Mouse (Mus musculus) cerebellum, postnatal 14 days (tissue): ENCODE measurements at regions not wholly inside any gene's neighbourhood (a gene's known extent, or its start where the extent isn't known, plus 50 kb on each side); places are given as distances from the start of the nearest gene placed in this dataset.

Experiments
- DNase-seq, 2 experiments: peaks; one replicate each; pipeline ENCODE4 v3.0.0; 2021; ENCODE audit warnings: mixed read lengths in 2 of 2

DNA sequence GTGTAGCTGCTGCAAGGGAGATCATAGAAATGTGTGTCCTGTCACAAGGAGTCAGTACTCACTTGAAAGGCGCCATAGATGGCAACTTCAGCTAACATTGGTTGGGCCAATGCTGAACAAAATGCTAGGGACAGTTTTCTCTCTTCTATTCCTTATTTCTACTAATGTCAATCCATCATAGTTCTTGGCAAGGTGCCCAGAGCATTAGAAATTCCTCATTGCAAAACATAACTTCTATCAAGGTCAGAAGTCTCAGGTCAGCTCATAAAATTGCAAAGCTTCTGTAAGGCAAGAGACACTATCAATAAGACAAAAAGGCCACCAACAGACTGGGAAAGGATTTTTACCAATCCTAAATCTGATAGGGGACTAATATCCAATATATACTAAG is 106.3 kb downstream of the D1Ertd622e start:
- DNase-seq, result no peak

DNA sequence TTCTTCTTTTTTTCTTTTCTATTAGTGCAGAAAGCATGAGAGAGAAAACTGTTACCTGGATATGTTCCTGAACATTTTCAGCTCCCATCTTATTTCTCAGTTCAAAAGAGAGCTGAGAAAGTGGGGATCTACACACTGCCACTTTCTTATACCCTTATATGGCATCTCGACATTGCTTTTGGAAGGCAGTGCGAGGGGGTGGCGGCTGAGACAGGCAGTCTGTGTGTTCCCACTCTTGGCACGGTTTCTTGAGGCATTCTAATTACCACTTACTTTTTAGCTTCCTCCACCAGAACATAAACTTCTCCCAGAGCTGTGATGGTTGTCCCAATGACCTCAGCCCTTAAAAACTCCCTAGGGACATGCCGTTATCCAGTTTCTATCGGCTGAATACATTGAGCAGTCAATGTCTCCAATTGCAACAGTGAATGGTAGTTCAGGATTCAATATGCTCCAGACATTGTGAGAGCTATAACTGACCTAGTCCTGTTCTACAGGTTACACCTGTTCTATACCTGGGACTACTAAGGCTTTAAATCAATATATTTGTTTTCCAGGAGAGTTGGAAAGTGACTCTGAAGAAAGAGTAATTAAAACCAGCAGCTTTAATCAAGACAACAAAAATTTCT is 106.8 kb downstream of the D1Ertd622e start:
- DNase-seq, result no peak

DNA sequence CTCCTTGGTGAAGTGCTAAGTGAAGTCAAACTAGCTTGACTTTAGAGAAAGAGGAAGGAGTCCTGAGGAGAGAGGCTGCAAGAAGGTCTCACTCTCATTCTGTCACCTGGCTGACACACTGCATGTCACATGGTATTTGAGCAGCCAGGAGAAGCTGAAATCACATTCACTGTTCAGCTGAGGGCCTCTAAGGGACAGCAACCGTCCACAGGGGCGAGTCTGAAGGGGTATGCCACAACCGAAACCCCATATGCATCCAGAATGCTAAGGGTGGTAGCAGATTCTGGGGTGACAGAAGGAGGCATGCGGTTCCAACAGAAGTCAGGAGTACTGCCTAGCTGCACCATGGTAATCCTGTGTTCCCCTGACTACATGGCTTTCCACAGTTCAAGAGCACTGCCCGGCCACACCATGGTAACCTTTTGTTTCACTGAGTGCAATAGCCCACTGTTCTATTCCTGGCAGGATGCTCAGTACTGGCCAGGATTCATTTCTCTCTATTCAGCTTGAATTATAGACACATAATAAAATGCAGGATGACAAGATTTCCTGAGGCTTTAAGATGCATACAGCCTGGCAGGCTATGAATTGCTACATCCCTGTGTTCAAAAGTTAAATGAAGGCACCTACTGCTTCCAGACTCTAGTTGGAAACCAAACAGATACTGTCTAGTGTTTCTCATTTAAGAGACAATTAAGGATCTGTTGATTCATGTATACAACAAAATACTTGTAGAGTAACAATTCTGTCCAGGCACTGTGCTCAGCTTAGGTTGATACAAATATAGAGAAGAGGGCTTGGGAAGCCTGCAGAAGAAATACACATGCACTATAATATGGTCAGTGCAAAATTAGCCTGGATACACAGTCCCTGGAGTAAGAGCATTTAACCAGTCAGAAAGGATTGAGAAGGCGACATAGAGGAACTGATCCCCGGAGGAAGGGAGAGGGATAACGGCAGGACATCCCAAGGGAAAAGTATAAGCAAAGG is 108.1 kb downstream of the D1Ertd622e start:
- DNase-seq, result peak in 1 of 2 experiments; percentile 12

DNA sequence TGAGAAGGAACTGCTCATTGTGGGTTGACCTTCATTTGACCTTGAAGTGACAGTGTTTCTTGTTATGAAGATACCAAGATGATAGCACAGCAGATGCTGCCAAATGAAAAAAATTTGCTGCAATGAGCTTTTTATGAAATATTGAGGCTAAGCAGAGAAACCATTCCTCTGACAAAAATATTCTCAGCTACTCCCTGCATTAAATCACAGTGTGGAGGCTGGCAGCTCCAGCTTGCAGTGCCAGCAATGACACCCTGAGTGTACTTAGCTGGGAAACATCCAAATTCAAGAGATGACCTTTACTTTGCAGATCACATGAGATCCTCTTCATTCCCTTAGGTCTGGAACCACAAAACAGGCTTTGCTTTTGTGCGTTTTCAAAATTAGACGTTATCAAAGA is 109.0 kb downstream of the D1Ertd622e start:
- DNase-seq, result no peak

DNA sequence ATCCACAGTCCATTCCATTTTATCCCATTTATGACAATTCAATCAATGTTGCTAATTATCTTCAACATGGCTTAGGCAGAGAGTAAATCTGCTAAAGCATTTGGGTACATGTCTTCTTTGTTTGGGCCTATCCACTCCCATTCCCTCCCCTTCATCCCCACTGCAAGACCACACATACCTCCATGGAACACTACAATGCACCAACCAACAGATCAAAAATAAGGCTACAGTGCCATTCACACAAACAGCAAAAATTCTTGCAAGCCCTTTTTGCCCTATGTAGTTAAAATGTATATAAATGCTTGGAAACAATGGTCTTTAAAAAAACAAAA is 120.7 kb downstream of the D1Ertd622e start:
- no peak for DNase-seq

DNA sequence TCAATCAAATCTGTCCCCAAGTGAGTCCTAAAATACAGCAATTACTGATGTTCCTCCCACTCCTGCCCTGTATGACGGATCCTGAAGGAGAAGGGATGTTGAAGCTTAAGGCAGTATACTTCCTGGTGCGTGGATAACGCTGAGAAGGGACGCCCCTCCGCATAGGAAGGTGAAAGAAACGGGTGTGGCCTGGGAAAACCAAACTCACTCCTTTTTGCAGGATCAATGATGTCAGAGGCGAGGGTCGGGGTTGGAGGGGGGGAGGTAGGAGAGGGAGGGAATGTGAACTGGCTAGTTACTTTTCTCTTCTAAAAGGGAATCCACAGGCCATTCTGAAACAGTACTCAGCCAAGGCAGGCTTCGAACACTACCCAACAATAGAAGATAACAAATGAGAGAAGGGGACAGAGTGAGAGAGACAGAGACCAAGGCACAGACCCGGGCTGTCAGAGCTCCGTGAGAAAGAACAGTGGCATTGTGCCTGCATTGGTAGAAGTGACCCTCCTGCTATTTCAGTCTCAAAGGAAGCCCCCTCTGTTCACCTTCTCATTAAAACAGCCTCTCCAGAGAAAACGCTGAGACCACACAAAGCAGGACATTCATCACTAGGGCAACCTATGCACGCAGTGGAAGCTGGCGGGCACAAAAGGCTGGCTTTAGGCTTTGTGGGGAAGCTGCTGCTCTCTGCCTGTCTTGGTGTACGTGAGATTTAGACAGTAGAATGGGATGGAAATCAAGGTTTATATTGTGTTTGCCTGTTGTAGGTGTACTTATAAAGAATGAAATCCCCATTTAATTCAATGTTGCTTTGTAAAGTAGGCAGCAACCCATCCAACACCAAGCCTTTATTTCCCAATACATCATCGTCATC is 121.3 kb downstream of the D1Ertd622e start:
- DNase-seq, result no peak

DNA sequence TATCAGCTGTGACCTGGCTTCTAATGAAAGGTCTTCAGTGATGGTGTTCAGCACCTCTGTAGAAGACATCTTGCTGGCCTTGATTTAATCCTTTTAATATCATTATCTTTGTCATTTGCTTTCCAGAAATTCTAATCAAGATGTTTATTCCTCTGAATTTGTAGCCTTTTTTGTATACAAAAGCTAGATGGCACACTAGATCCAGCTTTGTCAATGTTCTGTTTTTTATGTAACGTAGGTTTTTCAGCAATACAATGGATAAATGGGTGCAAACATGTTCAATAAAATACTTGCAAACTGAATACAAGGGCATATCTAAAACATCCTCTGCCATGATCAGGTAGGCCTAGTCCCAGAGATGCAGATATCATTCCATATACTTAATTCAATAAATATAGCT is 165.0 kb downstream of the D1Ertd622e start:
- DNase-seq, result no peak

DNA sequence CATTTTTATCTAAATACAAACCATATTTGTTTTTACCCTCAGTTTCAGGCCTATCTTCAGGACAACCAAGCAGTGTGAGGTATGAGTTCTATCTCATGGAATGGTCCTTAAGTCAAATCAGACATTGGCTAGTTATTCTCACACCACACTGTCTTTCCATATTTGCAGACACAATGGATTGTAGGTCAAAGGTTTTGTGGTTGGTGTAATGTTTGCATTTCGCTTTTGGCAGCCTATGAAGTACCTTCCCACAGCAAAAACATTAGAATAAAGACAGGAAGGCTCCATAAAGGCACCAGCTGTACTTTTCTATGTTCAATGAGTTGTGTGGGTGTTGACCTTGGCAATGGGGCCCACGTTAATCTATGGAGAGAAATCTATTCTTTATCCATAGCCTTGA is 182.0 kb downstream of the D1Ertd622e start:
- no peak for DNase-seq
